Mouse (Mus musculus) small intestine, adult 2 months (tissue): ENCODE data around the gene Tmed3. TPM values are rescaled to one million over a fixed set of nuclear protein-coding genes. Genes with fewer than 3 reads are reported as not detected.

ENCODE experiments used
- H3K27ac ChIP-seq: fragments of 200-500 bp; 2 replicates; pipeline ENCODE4 v1.5.1; 2012; ENCODE audit warnings: low read depth, low read length, control low read depth, inconsistent platforms; ENCODE audit not compliant: insufficient read depth
- H3K27me3 ChIP-seq: fragments of 200-500 bp; 2 replicates; pipeline ENCODE4 v1.6.1; 2012; ENCODE audit warnings: mild to moderate bottlenecking, moderate library complexity, low read length, inconsistent platforms; ENCODE audit not compliant: control insufficient read depth, insufficient read depth
- H3K36me3 ChIP-seq: fragments of 200-500 bp; 2 replicates; pipeline ENCODE4 v1.6.1; 2012; ENCODE audit warnings: mild to moderate bottlenecking, low read length, control low read depth, inconsistent platforms; ENCODE audit not compliant: control insufficient read depth, insufficient read depth
- H3K4me1 ChIP-seq: fragments of 200-500 bp; 2 replicates; pipeline ENCODE4 v1.6.1; 2012; ENCODE audit warnings: low read length, inconsistent platforms, mixed read lengths; ENCODE audit not compliant: control insufficient read depth, insufficient read depth, insufficient read length
- H3K4me3 ChIP-seq: fragments of 200-500 bp; 2 replicates; pipeline ENCODE4 v1.5.1; 2012; ENCODE audit warnings: low read depth, mild to moderate bottlenecking, control low read depth, inconsistent platforms, low read length, moderate library complexity
- CTCF ChIP-seq: fragments of 200-500 bp; IDR thresholded peaks from 2 replicates; pipeline ENCODE4 v1.5.1; 2012; ENCODE audit warnings: low read depth, mild to moderate bottlenecking, control low read depth, inconsistent platforms, low read length, moderate library complexity, mixed read lengths; ENCODE audit not compliant: insufficient replicate concordance, insufficient read length; ENCODE audit errors: extremely low read depth
- POLR2A ChIP-seq: fragments of 200-500 bp; IDR thresholded peaks from 2 replicates; pipeline ENCODE4 v1.6.1; 2012; ENCODE audit warnings: low read depth, mild to moderate bottlenecking, control low read depth, inconsistent platforms, low read length, moderate library complexity
- WGBS: fragments of 180-500 bp; shearing (Covaris S2); methylation state at CpG from one replicate; pipeline ENCODE4 v1.1.7; 2018; 5-methylcytosine and 5-hydroxymethylcytosine counted together
- polyA plus RNA-seq: library from polyadenylated mRNA; depleted of rRNA; stranded (reverse); fragments of >200 nt; gene quantifications from 2 replicates; pipeline ENCODE4 v1.2.3, GENCODE M21; 2012

The Tmed3 gene
- polyA plus RNA-seq, 1 experiment = 55.5 TPM

- Histone ChIP-seq H3K27ac (no peak overlapping the region), H3K4me3 (no peak overlapping the region), H3K27me3 (no peaks in the 10 kb centered on the region), H3K4me1 (peaks cover 8% of the 10 kb centered on the region; the same call in 1 of the 2 replicates), H3K36me3 (peaks cover 4% of the 10 kb centered on the region; the same call in 1 of the 2 replicates)
- TF ChIP-seq POLR2A (no peak), CTCF (no peak)
- WGBS = 90% methylated on average over 2 of the region's 2 CpGs
These were observed 3.9 kb downstream of the Tmed3 start for GRCm38 (mm10) chr9:89700910-89701457.

DNA sequence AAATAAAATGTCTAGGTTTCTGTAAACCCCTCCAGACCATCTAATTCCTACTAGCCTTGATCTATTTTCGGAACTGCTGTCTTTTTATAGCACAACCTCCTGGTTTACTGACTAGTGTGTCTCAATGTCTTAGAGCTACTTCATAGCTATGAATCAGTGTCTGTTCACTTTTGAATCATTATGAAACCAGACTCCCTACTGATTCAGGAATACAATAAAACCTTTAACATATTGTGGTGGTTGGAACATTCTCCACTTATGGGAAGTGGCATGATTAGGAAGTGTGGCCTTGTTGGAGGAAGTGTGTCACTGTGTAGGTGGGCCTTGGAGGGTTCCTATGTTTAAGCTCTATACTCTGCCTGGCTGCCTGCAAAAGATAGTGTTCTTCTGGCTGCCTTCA lies 9.7 kb downstream of the Tmed3 start:
- no peak for TF ChIP-seq POLR2A
- no peak for TF ChIP-seq CTCF
- Histone ChIP-seq H3K27ac (no peak overlapping the region), H3K27me3 (no peaks in the 10 kb centered on the region), H3K4me3 (no peak overlapping the region), H3K4me1 (no peaks in the 10 kb centered on the region), H3K36me3 (peaks cover 3% of the 10 kb centered on the region; the same call in 1 of the 2 replicates)
- 87% methylated on average over 1 of the region's 1 CpGs for WGBS

GRCm38 (mm10) chr9:89693670-89694069 lies 11.2 kb downstream of the Tmed3 start:
- 86% methylated on average over 2 of the region's 2 CpGs for WGBS
- TF ChIP-seq POLR2A = no peak
- Histone ChIP-seq H3K36me3 (no peaks in the 10 kb centered on the region), H3K4me3 (no peak overlapping the region), H3K27me3 (no peaks in the 10 kb centered on the region), H3K27ac (no peak overlapping the region), H3K4me1 (no peaks in the 10 kb centered on the region)

GRCm38 (mm10) chr9:89689179-89689578 lies 15.7 kb downstream of the Tmed3 start:
- Histone ChIP-seq H3K27me3 (no peaks in the 10 kb centered on the region), H3K36me3 (no peaks in the 10 kb centered on the region), H3K4me1 (no peaks in the 10 kb centered on the region), H3K4me3 (no peak overlapping the region), H3K27ac (no peak overlapping the region)
- TF ChIP-seq POLR2A (no peak), CTCF (no peak)
- 39% methylated on average over 1 of the region's 1 CpGs for WGBS

GRCm38 (mm10) chr9:89687503-89688226 lies 17.2 kb downstream of the Tmed3 start:
- WGBS = 48% methylated on average over 10 of the region's 10 CpGs
- H3K4me3 ChIP-seq = no peak overlapping the region
- H3K36me3 ChIP-seq = no peaks in the 10 kb centered on the region
- peak; percentile 33; the same call in 1 of the 2 replicates for TF ChIP-seq CTCF
- TF ChIP-seq POLR2A = no peak
- H3K4me1 ChIP-seq = no peaks in the 10 kb centered on the region
- H3K27ac ChIP-seq = no peak overlapping the region
- H3K27me3 ChIP-seq = no peaks in the 10 kb centered on the region

- no peak overlapping the region for H3K4me3 ChIP-seq
- no peaks in the 10 kb centered on the region for H3K4me1 ChIP-seq
- H3K27me3 ChIP-seq = no peaks in the 10 kb centered on the region
- H3K27ac ChIP-seq = no peak overlapping the region
- TF ChIP-seq CTCF (no peak), POLR2A (no peak)
- 64% methylated on average over 2 of the region's 2 CpGs for WGBS
- H3K36me3 ChIP-seq = no peaks in the 10 kb centered on the region
These were observed 18.6 kb downstream of the Tmed3 start for GRCm38 (mm10) chr9:89686262-89686661.

GRCm38 (mm10) chr9:89678974-89679373 lies 25.9 kb downstream of the Tmed3 start:
- 30% methylated on average over 1 of the region's 1 CpGs for WGBS
- 0 out of 2 replicates have a peak, but pooled peaks have one; percentile 13 for TF ChIP-seq CTCF
- TF ChIP-seq POLR2A = no peak
- no peaks in the 10 kb centered on the region for H3K36me3 ChIP-seq

More at GRCm38 (mm10) chr9:89678974-89679373, 25.9 kb downstream of the Tmed3 start:
- H3K4me1 ChIP-seq = no peaks in the 10 kb centered on the region
- no peak overlapping the region for H3K27ac ChIP-seq
- H3K27me3 ChIP-seq = no peaks in the 10 kb centered on the region
- H3K4me3 ChIP-seq = no peak overlapping the region
